Mouse (Mus musculus): ENCODE data around the gene Foxj2.

DNA sequence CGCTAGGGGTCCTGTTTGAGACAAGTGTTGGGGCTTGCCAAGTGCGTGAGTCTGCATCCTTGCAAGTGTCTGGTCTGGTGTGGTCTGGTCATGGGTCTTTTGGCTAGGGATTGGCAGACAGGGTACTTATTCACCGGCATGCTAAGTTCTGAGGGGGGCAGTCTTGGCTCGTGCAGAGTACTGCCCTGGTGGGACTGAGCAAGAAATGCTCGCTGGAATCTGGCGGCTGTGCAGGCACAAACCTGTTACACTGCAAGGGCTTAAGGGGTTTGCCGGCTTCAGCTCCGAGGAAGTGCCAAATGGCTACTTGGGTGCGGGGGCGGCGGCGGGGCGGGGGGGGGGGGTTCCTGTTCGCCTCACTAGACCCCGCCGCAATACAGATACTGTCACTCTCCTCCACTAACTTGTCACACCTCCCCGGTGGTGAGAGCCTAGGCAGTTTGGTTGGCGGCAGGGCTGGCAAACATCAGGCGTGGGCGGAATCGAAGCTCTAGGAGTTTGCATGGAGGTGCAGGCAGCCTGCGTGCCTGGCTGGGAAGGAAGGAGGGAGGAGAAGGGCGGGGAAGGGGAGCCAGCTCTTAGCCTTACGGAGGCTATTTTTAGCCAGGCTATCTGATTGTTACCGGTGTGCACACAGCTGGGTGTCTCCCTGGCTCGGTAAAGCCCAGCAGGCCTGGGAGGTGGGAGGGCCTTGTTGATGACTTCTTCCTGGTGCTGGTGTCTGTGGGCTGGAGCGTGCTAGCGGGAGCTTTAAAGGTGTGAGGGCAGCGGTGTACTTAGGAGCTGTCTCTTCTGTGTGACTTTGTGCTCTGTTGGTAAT is 6.4 kb downstream of the Foxj2 start:
- no peak for TF ChIP-seq CTCF (IDR thresholded peaks at IDR 0.05; ENCODE audit: low read depth, low read length)
- TF ChIP-seq POLR2A (IDR thresholded peaks at IDR 0.05; ENCODE audit: borderline replicate concordance, low read depth, low read length), result no peak
